Mouse (Mus musculus): ENCODE measurements at regions not wholly inside any gene's neighbourhood (a gene's known extent, or its start where the extent isn't known, plus 50 kb on each side); places are given as distances from the start of the nearest gene placed in this dataset.
A peak's percentile ranks its signal among the peaks of the same experiment; 100 is the strongest.

- H3K4me1 ChIP-seq: no peaks in the 10 kb centered on the region
These were observed 82.8 kb upstream of the Myo10 start for GRCm38 (mm10) chr15:25539344-25540176.

GRCm38 (mm10) chr15:25542382-25542781 lies 79.9 kb upstream of the Myo10 start:
- WGBS (ENCODE audit: insufficient replicate concordance): 62% methylated on average over 4 of the region's 4 CpGs
- no peak overlapping the region for H3K4me2 ChIP-seq
- H3K27ac ChIP-seq: no peak overlapping the region
- no peak for ATAC-seq
- H3K27me3 ChIP-seq (replicated peaks): no peaks in the 10 kb centered on the region
- H3K4me1 ChIP-seq: no peaks in the 10 kb centered on the region
- no peaks in the 10 kb centered on the region for H3K36me3 ChIP-seq
- no peak overlapping the region for H3K4me3 ChIP-seq
- no peak overlapping the region for H3K9ac ChIP-seq
- H3K9me3 ChIP-seq (replicated peaks): no peaks in the 10 kb centered on the region

More at GRCm38 (mm10) chr15:25539344-25540176, 82.8 kb upstream of the Myo10 start:
- no peaks in the 10 kb centered on the region for H3K36me3 ChIP-seq
- 60% methylated on average over 20 of the region's 20 CpGs for WGBS (ENCODE audit: insufficient replicate concordance)
- H3K4me3 ChIP-seq: no peak overlapping the region
- no peak for ATAC-seq
- no peak overlapping the region for H3K9ac ChIP-seq
- H3K4me2 ChIP-seq: no peak overlapping the region
- H3K27ac ChIP-seq: no peak overlapping the region
- no peaks in the 10 kb centered on the region for H3K27me3 ChIP-seq (replicated peaks)
- no peaks in the 10 kb centered on the region for H3K9me3 ChIP-seq (replicated peaks)

GRCm38 (mm10) chr15:25546185-25546584 lies 76.1 kb upstream of the Myo10 start:
- Histone ChIP-seq H3K4me2 (no peak overlapping the region), H3K4me3 (no peak overlapping the region), H3K27me3 (replicated peaks) (no peaks in the 10 kb centered on the region; the same call in 1 of the 2 replicates), H3K4me1 (no peaks in the 10 kb centered on the region), H3K36me3 (no peaks in the 10 kb centered on the region), H3K9ac (no peak overlapping the region), H3K27ac (no peak overlapping the region), H3K9me3 (replicated peaks) (no peaks in the 10 kb centered on the region)
- 14% methylated on average over 4 of the region's 4 CpGs for WGBS (ENCODE audit: insufficient replicate concordance)
- ATAC-seq: no peak

- no peak overlapping the region for H3K4me2 ChIP-seq
- H3K27me3 ChIP-seq (replicated peaks): peaks cover 3% of the 10 kb centered on the region; the same call in 1 of the 2 replicates
- 44% methylated on average over 8 of the region's 8 CpGs for WGBS (ENCODE audit: insufficient replicate concordance)
- H3K9me3 ChIP-seq (replicated peaks): no peaks in the 10 kb centered on the region
- no peak for ATAC-seq
- H3K27ac ChIP-seq: no peak overlapping the region
- no peaks in the 10 kb centered on the region for H3K36me3 ChIP-seq
- H3K9ac ChIP-seq: no peak overlapping the region
- H3K4me3 ChIP-seq: no peak overlapping the region
- H3K4me1 ChIP-seq: no peaks in the 10 kb centered on the region
These were observed 71.9 kb upstream of the Myo10 start for GRCm38 (mm10) chr15:25550269-25551054.

GRCm38 (mm10) chr15:25554945-25555344 lies 67.4 kb upstream of the Myo10 start:
- no peaks in the 10 kb centered on the region for H3K9me3 ChIP-seq (replicated peaks)
- H3K36me3 ChIP-seq: no peaks in the 10 kb centered on the region
- H3K4me1 ChIP-seq: no peaks in the 10 kb centered on the region
- ATAC-seq: no peak
- H3K27me3 ChIP-seq (replicated peaks): 0 out of 2 replicates have a peak, but pooled peaks cover 3% of the 10 kb centered on the region
- WGBS (ENCODE audit: insufficient replicate concordance): 77% methylated on average over 10 of the region's 10 CpGs
- H3K27ac ChIP-seq: no peak overlapping the region
- H3K4me2 ChIP-seq: no peak overlapping the region
- no peak overlapping the region for H3K9ac ChIP-seq
- H3K4me3 ChIP-seq: no peak overlapping the region

DNA sequence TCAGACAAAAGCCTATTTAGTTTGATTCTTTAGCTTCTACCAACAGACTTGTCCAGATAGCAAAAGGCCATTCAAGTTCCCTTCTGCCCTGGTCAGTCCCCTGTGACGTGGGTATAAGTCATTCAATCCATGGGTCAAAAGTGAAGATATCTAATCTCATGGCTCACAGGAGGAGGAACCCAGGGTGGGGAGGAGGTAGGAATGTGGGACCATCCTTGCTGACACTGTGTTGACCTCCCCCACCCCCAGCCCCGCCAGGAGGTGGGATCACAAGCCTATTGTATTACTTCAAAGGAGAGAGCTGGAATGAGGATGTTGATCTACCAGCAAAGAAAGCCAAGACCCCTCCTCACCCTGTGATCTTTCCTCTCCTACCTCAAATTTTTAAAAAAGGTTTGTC lies 66.5 kb upstream of the Myo10 start:
- no peak overlapping the region for H3K4me3 ChIP-seq
- WGBS (ENCODE audit: insufficient replicate concordance): 30% methylated on average over 2 of the region's 2 CpGs

GRCm38 (mm10) chr15:25557566-25557965 lies 64.8 kb upstream of the Myo10 start:
- H3K4me3 ChIP-seq: no peak overlapping the region
- H3K36me3 ChIP-seq: no peaks in the 10 kb centered on the region
- WGBS (ENCODE audit: insufficient replicate concordance): 76% methylated on average over 8 of the region's 8 CpGs
- H3K27me3 ChIP-seq (replicated peaks): no peaks in the 10 kb centered on the region
- H3K4me2 ChIP-seq: no peak overlapping the region
- H3K9ac ChIP-seq: no peak overlapping the region
- ATAC-seq: no peak
- no peaks in the 10 kb centered on the region for H3K4me1 ChIP-seq
- H3K27ac ChIP-seq: no peak overlapping the region
- H3K9me3 ChIP-seq (replicated peaks): no peaks in the 10 kb centered on the region

More for the DNA sequence above, 66.5 kb upstream of the Myo10 start:
- H3K9me3 ChIP-seq (replicated peaks): no peaks in the 10 kb centered on the region
- H3K9ac ChIP-seq: no peak overlapping the region
- H3K36me3 ChIP-seq: no peaks in the 10 kb centered on the region
- H3K4me1 ChIP-seq: no peaks in the 10 kb centered on the region
- no peak overlapping the region for H3K4me2 ChIP-seq
- H3K27me3 ChIP-seq (replicated peaks): 0 out of 2 replicates have a peak, but pooled peaks cover 3% of the 10 kb centered on the region
- no peak overlapping the region for H3K27ac ChIP-seq
- no peak for ATAC-seq

DNA sequence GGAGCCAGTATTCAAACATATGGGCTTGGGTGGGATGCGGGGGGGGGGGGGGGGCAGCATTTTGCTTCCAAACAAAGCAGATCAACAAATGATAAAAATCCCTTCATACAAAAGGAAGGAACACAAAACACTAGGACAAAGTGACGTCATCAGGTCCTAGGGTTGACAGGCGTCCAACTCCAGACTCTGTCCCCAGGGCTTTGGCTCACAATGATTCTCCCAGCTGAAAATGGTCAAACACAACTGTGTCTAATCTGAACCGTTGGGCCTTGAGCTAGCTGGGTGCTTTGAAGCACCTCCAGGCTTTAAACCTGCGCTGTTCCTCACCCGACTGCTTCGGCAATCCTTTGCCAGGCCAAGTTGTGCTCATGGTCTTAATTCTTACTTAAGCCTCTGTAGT lies 64.1 kb upstream of the Myo10 start:
- WGBS (ENCODE audit: insufficient replicate concordance): 63% methylated on average over 7 of the region's 7 CpGs
- H3K9ac ChIP-seq: no peak overlapping the region

GRCm38 (mm10) chr15:25563641-25564040 lies 58.7 kb upstream of the Myo10 start:
- no peak overlapping the region for H3K27ac ChIP-seq
- H3K9ac ChIP-seq: no peak overlapping the region
- no peak overlapping the region for H3K4me2 ChIP-seq
- no peak for ATAC-seq
- no peaks in the 10 kb centered on the region for H3K9me3 ChIP-seq (replicated peaks)
- H3K4me3 ChIP-seq: no peak overlapping the region
- no peaks in the 10 kb centered on the region for H3K36me3 ChIP-seq
- no peaks in the 10 kb centered on the region for H3K27me3 ChIP-seq (replicated peaks)
- 68% methylated on average over 7 of the region's 7 CpGs for WGBS (ENCODE audit: insufficient replicate concordance)
- no peaks in the 10 kb centered on the region for H3K4me1 ChIP-seq

More for the DNA sequence above, 64.1 kb upstream of the Myo10 start:
- Histone ChIP-seq H3K27ac (no peak overlapping the region), H3K4me2 (no peak overlapping the region), H3K27me3 (replicated peaks) (no peaks in the 10 kb centered on the region), H3K4me3 (no peak overlapping the region), H3K4me1 (no peaks in the 10 kb centered on the region), H3K9me3 (replicated peaks) (no peaks in the 10 kb centered on the region), H3K36me3 (no peaks in the 10 kb centered on the region)
- ATAC-seq: no peak

DNA sequence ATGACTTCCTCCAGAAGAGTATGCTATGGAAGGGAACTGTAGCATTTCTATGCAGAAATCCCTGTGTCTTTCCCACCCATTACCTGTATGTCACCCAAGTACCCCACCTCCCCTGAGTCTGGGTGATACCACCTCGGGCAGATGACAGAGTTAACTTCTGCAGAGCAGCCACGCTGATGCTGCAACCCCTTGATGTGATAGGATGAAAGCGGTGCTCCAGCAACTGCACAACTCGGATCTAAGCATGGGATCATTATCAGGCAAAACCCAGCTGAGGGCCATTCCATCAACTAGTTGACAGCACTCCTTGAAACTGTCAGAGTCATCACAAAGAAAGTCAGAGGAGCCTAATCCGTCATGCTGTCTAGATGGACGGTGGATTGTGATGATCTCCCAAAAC lies 49.8 kb upstream of the Myo10 start:
- peak; percentile 40; the same call in 1 of the 2 replicates for ATAC-seq

More for the DNA sequence above, 49.8 kb upstream of the Myo10 start:
- Histone ChIP-seq H3K4me2 (no peak overlapping the region), H3K27me3 (replicated peaks) (no peaks in the 10 kb centered on the region), H3K36me3 (no peaks in the 10 kb centered on the region), H3K27ac (no peak overlapping the region), H3K4me1 (peaks cover 18% of the 10 kb centered on the region), H3K4me3 (no peak overlapping the region), H3K9ac (no peak overlapping the region), H3K9me3 (replicated peaks) (no peaks in the 10 kb centered on the region)
- WGBS (ENCODE audit: insufficient replicate concordance): 15% methylated on average over 6 of the region's 6 CpGs
